Mouse (Mus musculus): ENCODE measurements at regions not wholly inside any gene's neighbourhood (a gene's known extent, or its start where the extent isn't known, plus 50 kb on each side); places are given as distances from the start of the nearest gene placed in this dataset.

- H3K9me3 ChIP-seq (replicated peaks): no peaks in the 10 kb centered on the region
- WGBS (ENCODE audit: insufficient replicate concordance): 58% methylated on average over 4 of the region's 4 CpGs
These were observed 303.3 kb downstream of the Nuak1 start for GRCm38 (mm10) chr10:84137019-84137658.

GRCm38 (mm10) chr10:84142741-84143454 lies 297.5 kb downstream of the Nuak1 start:
- 47% methylated on average over 8 of the region's 8 CpGs for WGBS (ENCODE audit: insufficient replicate concordance)
- Histone ChIP-seq H3K9me3 (replicated peaks) (no peaks in the 10 kb centered on the region), H3K4me2 (no peak overlapping the region), H3K27me3 (replicated peaks) (no peaks in the 10 kb centered on the region), H3K4me3 (no peak overlapping the region), H3K9ac (no peak overlapping the region), H3K27ac (no peak overlapping the region), H3K4me1 (no peaks in the 10 kb centered on the region), H3K36me3 (no peaks in the 10 kb centered on the region)
- no peak for ATAC-seq

More at GRCm38 (mm10) chr10:84137019-84137658, 303.3 kb downstream of the Nuak1 start:
- Histone ChIP-seq H3K36me3 (no peaks in the 10 kb centered on the region), H3K9ac (no peak overlapping the region), H3K27ac (no peak overlapping the region), H3K4me3 (no peak overlapping the region), H3K4me2 (no peak overlapping the region), H3K27me3 (replicated peaks) (no peaks in the 10 kb centered on the region), H3K4me1 (no peaks in the 10 kb centered on the region)
- no peak for ATAC-seq

- ATAC-seq: no peak
- H3K9me3 ChIP-seq (replicated peaks): no peaks in the 10 kb centered on the region
- no peaks in the 10 kb centered on the region for H3K4me1 ChIP-seq
- no peaks in the 10 kb centered on the region for H3K27me3 ChIP-seq (replicated peaks)
- no peak overlapping the region for H3K9ac ChIP-seq
- WGBS (ENCODE audit: insufficient replicate concordance): 45% methylated on average over 5 of the region's 5 CpGs
- no peak overlapping the region for H3K4me3 ChIP-seq
- no peaks in the 10 kb centered on the region for H3K36me3 ChIP-seq
- H3K27ac ChIP-seq: no peak overlapping the region
- no peak overlapping the region for H3K4me2 ChIP-seq
These were observed 296.6 kb downstream of the Nuak1 start for GRCm38 (mm10) chr10:84143674-84144343.

GRCm38 (mm10) chr10:84144344-84144687 lies 296.1 kb downstream of the Nuak1 start:
- no peak overlapping the region for H3K9ac ChIP-seq
- ATAC-seq: no peak
- H3K4me2 ChIP-seq: no peak overlapping the region

GRCm38 (mm10) chr10:84147305-84147984 lies 293.0 kb downstream of the Nuak1 start:
- H3K36me3 ChIP-seq: no peaks in the 10 kb centered on the region
- H3K4me1 ChIP-seq: no peaks in the 10 kb centered on the region
- no peak overlapping the region for H3K4me3 ChIP-seq
- H3K9ac ChIP-seq: no peak overlapping the region
- ATAC-seq: no peak
- no peaks in the 10 kb centered on the region for H3K9me3 ChIP-seq (replicated peaks)
- no peaks in the 10 kb centered on the region for H3K27me3 ChIP-seq (replicated peaks)
- H3K4me2 ChIP-seq: no peak overlapping the region
- 39% methylated on average over 2 of the region's 2 CpGs for WGBS (ENCODE audit: insufficient replicate concordance)
- H3K27ac ChIP-seq: no peak overlapping the region

More at GRCm38 (mm10) chr10:84144344-84144687, 296.1 kb downstream of the Nuak1 start:
- H3K27me3 ChIP-seq (replicated peaks): no peaks in the 10 kb centered on the region
- no peak overlapping the region for H3K27ac ChIP-seq
- H3K4me1 ChIP-seq: no peaks in the 10 kb centered on the region
- no peaks in the 10 kb centered on the region for H3K36me3 ChIP-seq
- H3K4me3 ChIP-seq: no peak overlapping the region
- H3K9me3 ChIP-seq (replicated peaks): no peaks in the 10 kb centered on the region

GRCm38 (mm10) chr10:84163752-84164151 lies 276.6 kb downstream of the Nuak1 start:
- Histone ChIP-seq H3K4me1 (no peaks in the 10 kb centered on the region), H3K27ac (no peak overlapping the region), H3K9ac (no peak overlapping the region), H3K4me3 (no peak overlapping the region), H3K27me3 (replicated peaks) (no peaks in the 10 kb centered on the region), H3K36me3 (no peaks in the 10 kb centered on the region), H3K9me3 (replicated peaks) (no peaks in the 10 kb centered on the region), H3K4me2 (no peak overlapping the region)
- no peak for ATAC-seq
- 34% methylated on average over 4 of the region's 4 CpGs for WGBS (ENCODE audit: insufficient replicate concordance)

GRCm38 (mm10) chr10:84165832-84166567 lies 274.4 kb downstream of the Nuak1 start:
- Histone ChIP-seq H3K4me3 (no peak overlapping the region), H3K9ac (no peak overlapping the region), H3K27me3 (replicated peaks) (no peaks in the 10 kb centered on the region), H3K4me2 (no peak overlapping the region), H3K36me3 (no peaks in the 10 kb centered on the region), H3K4me1 (no peaks in the 10 kb centered on the region), H3K9me3 (replicated peaks) (no peaks in the 10 kb centered on the region), H3K27ac (no peak overlapping the region)
- no peak for ATAC-seq
- 59% methylated on average over 10 of the region's 10 CpGs for WGBS (ENCODE audit: insufficient replicate concordance)

GRCm38 (mm10) chr10:84166568-84166905 lies 273.9 kb downstream of the Nuak1 start:
- no peaks in the 10 kb centered on the region for H3K9me3 ChIP-seq (replicated peaks)
- no peaks in the 10 kb centered on the region for H3K27me3 ChIP-seq (replicated peaks)
- H3K4me3 ChIP-seq: no peak overlapping the region
- no peak overlapping the region for H3K27ac ChIP-seq
- no peak overlapping the region for H3K9ac ChIP-seq
- H3K4me2 ChIP-seq: no peak overlapping the region
- no peaks in the 10 kb centered on the region for H3K4me1 ChIP-seq
- H3K36me3 ChIP-seq: no peaks in the 10 kb centered on the region
- 39% methylated on average over 3 of the region's 3 CpGs for whole genome bisulfite sequencing (ENCODE audit: insufficient replicate concordance)
- no peak for ATAC-seq

- H3K4me3 ChIP-seq: no peak overlapping the region
- no peak overlapping the region for H3K9ac ChIP-seq
- no peaks in the 10 kb centered on the region for H3K27me3 ChIP-seq (replicated peaks)
- no peak overlapping the region for H3K4me2 ChIP-seq
- H3K36me3 ChIP-seq: no peaks in the 10 kb centered on the region
- H3K4me1 ChIP-seq: no peaks in the 10 kb centered on the region
- H3K27ac ChIP-seq: no peak overlapping the region
- 64% methylated on average over 4 of the region's 4 CpGs for WGBS (ENCODE audit: insufficient replicate concordance)
- no peak for ATAC-seq
- no peaks in the 10 kb centered on the region for H3K9me3 ChIP-seq (replicated peaks)
These were observed 267.5 kb downstream of the Nuak1 start for GRCm38 (mm10) chr10:84172828-84173321.

GRCm38 (mm10) chr10:84183239-84183638 lies 257.2 kb downstream of the Nuak1 start:
- Histone ChIP-seq H3K27me3 (replicated peaks) (no peaks in the 10 kb centered on the region), H3K9me3 (replicated peaks) (no peaks in the 10 kb centered on the region), H3K4me1 (no peaks in the 10 kb centered on the region), H3K4me3 (no peak overlapping the region), H3K27ac (no peak overlapping the region), H3K9ac (no peak overlapping the region), H3K4me2 (no peak overlapping the region), H3K36me3 (no peaks in the 10 kb centered on the region)
- 61% methylated on average over 2 of the region's 2 CpGs for WGBS (ENCODE audit: insufficient replicate concordance)
- no peak for ATAC-seq

GRCm38 (mm10) chr10:84186466-84186865 lies 253.9 kb downstream of the Nuak1 start:
- Histone ChIP-seq H3K27me3 (replicated peaks) (no peaks in the 10 kb centered on the region), H3K9me3 (replicated peaks) (no peaks in the 10 kb centered on the region), H3K4me1 (no peaks in the 10 kb centered on the region), H3K27ac (no peak overlapping the region), H3K4me3 (no peak overlapping the region), H3K36me3 (no peaks in the 10 kb centered on the region), H3K9ac (no peak overlapping the region), H3K4me2 (no peak overlapping the region)
- 76% methylated on average over 2 of the region's 2 CpGs for whole genome bisulfite sequencing (ENCODE audit: insufficient replicate concordance)
- ATAC-seq: no peak

Measured in liver, embryonic 12.5 days (tissue).